Mouse (Mus musculus) kidney, postnatal 36 days (tissue): Measurements from ENCODE around the gene Wdcp.
"Not testable (repeated sequence)": the region's sequence is repeated elsewhere in the genome, so short reads cannot be mapped to it uniquely, and the experiment has no call there.

Source experiments
- DNase-seq, 2 experiments: peaks; one replicate each; pipeline ENCODE4 v3.0.0; 2021 to 2022; ENCODE audit warnings: mixed read lengths in 2 of 2

Wdcp gene

GRCm38 (mm10) chr12:4871260-4871659 is 28.2 kb downstream of the Wdcp start:
- no peak for DNase-seq

- no peak for DNase-seq
These were observed 29.2 kb downstream of the Wdcp start for GRCm38 (mm10) chr12:4872273-4872672.

- DNase-seq = no peak
These were observed 29.9 kb downstream of the Wdcp start for GRCm38 (mm10) chr12:4872983-4873477.

- DNase-seq = no peak
These were observed 30.4 kb downstream of the Wdcp start for GRCm38 (mm10) chr12:4873531-4873930.

- peak; percentile 83 to 89 for DNase-seq
These were observed 31.2 kb downstream of the Wdcp start, which contains the start of gene Mfsd2b for GRCm38 (mm10) chr12:4874161-4874927. TSS of gene Mfsd2b (minus strand) at chr12:4874359.

- DNase-seq = no peak
These were observed 32.5 kb downstream of the Wdcp start for GRCm38 (mm10) chr12:4875623-4876022.

- DNase-seq = no peak
These were observed 35.2 kb downstream of the Wdcp start for GRCm38 (mm10) chr12:4878296-4878783.

- peak; percentile 27 to 69 for DNase-seq
These were observed 35.9 kb downstream of the Wdcp start for GRCm38 (mm10) chr12:4879048-4879447.

- DNase-seq = no peak
These were observed 39.0 kb downstream of the Wdcp start for GRCm38 (mm10) chr12:4882086-4882485.

GRCm38 (mm10) chr12:4885062-4885461 is 42.0 kb downstream of the Wdcp start:
- DNase-seq = no peak

- DNase-seq = not testable (repeated sequence)
These were observed 43.5 kb downstream of the Wdcp start for GRCm38 (mm10) chr12:4886581-4886980.

- DNase-seq = no peak
These were observed 45.6 kb downstream of the Wdcp start for GRCm38 (mm10) chr12:4888739-4889138.

- no peak for DNase-seq
These were observed 46.1 kb downstream of the Wdcp start for GRCm38 (mm10) chr12:4889251-4889650.

GRCm38 (mm10) chr12:4889891-4890290 is 46.8 kb downstream of the Wdcp start:
- no peak for DNase-seq

GRCm38 (mm10) chr12:4898024-4898423 is 54.9 kb downstream of the Wdcp start:
- no peak for DNase-seq

GRCm38 (mm10) chr12:4905946-4906345 is 62.8 kb downstream of the Wdcp start:
- DNase-seq = no peak

GRCm38 (mm10) chr12:4906476-4906875 is 63.4 kb downstream of the Wdcp start:
- DNase-seq = no peak

GRCm38 (mm10) chr12:4906951-4907906 is 64.1 kb downstream of the Wdcp start, which contains the start of gene Ubxn2a:
TSS of gene Ubxn2a (minus strand) at chr12:4907705.
- DNase-seq = peak; percentile 96 to 99

- no peak for DNase-seq
These were observed 65.3 kb downstream of the Wdcp start for GRCm38 (mm10) chr12:4908391-4908790.
